Mouse (Mus musculus) frontal cortex, postnatal 36 days (tissue): Measurements from ENCODE around the gene Alk.
A peak's percentile ranks its signal among the peaks of the same experiment; 100 is the strongest.

Experiments used
- DNase-seq, 2 experiments: peaks; one replicate each; pipeline ENCODE4 v3.0.0; 2022; ENCODE audit warnings: low spot score in 2 of 2

The Alk gene

GRCm38 (mm10) chr17:72604610-72604980 is at the start of gene Alk:
Gene Alk, minus strand, starts transcription at chr17:72604627.
- peak; percentile 88 to 94 for DNase-seq

GRCm38 (mm10) chr17:72652801-72653200 is 48.4 kb upstream of the Alk start:
- DNase-seq = no peak

- no peak for DNase-seq
These were observed 44.3 kb upstream of the Alk start for GRCm38 (mm10) chr17:72648607-72649217.

GRCm38 (mm10) chr17:72646167-72646566 is 41.7 kb upstream of the Alk start:
- no peak for DNase-seq

- no peak for DNase-seq
These were observed 35.7 kb upstream of the Alk start for GRCm38 (mm10) chr17:72640095-72640494.

- DNase-seq = no peak
These were observed 35.0 kb upstream of the Alk start for GRCm38 (mm10) chr17:72639400-72639799.

GRCm38 (mm10) chr17:72606251-72606650 is 1.8 kb upstream of the Alk start:
- peak; percentile 88 to 93 for DNase-seq

GRCm38 (mm10) chr17:72603886-72604609 is 379 bp downstream of the Alk start:
- DNase-seq = peak in 1 of 2 experiments; percentile 16

GRCm38 (mm10) chr17:72603118-72603885 is 1.1 kb downstream of the Alk start:
- peak; percentile 45 to 53 for DNase-seq

- no peak for DNase-seq
These were observed 3.6 kb downstream of the Alk start for GRCm38 (mm10) chr17:72600806-72601205.

GRCm38 (mm10) chr17:72587671-72588070 is 16.8 kb downstream of the Alk start:
- DNase-seq = no peak

GRCm38 (mm10) chr17:72580142-72580541 is 24.3 kb downstream of the Alk start:
- DNase-seq = peak; percentile 9 to 53

- no peak for DNase-seq
These were observed 25.1 kb downstream of the Alk start for GRCm38 (mm10) chr17:72579321-72579720.

GRCm38 (mm10) chr17:72571379-72571778 is 33.0 kb downstream of the Alk start:
- no peak for DNase-seq

GRCm38 (mm10) chr17:72569491-72569890 is 34.9 kb downstream of the Alk start:
- DNase-seq = no peak

- DNase-seq = no peak
These were observed 41.0 kb downstream of the Alk start for GRCm38 (mm10) chr17:72563423-72563822.

GRCm38 (mm10) chr17:72561471-72561870 is 43.0 kb downstream of the Alk start:
- no peak for DNase-seq

GRCm38 (mm10) chr17:72560771-72561170 is 43.7 kb downstream of the Alk start:
- DNase-seq = no peak

GRCm38 (mm10) chr17:72557029-72557735 is 47.2 kb downstream of the Alk start:
- DNase-seq = no peak

- DNase-seq = no peak
These were observed 58.2 kb downstream of the Alk start for GRCm38 (mm10) chr17:72546274-72546673.

GRCm38 (mm10) chr17:72535304-72535703 is 69.1 kb downstream of the Alk start:
- DNase-seq = no peak

GRCm38 (mm10) chr17:72532266-72532665 is 72.2 kb downstream of the Alk start:
- DNase-seq = no peak
